Mouse (Mus musculus): ENCODE results near the gene P2rx4.

GRCm38 (mm10) chr5:122695516-122695915 is 11.8 kb upstream of the P2rx4 start:
- TF ChIP-seq CTCF (IDR thresholded peaks at IDR 0.05; ENCODE audit: extremely low read depth, insufficient read depth, insufficient read length, insufficient replicate concordance), result no peak
- no peak for TF ChIP-seq POLR2A (IDR thresholded peaks at IDR 0.05; ENCODE audit: low read depth, low read length)
